Mouse (Mus musculus) lung, adult 2 months (tissue): ENCODE data around the gene Kdm4a. TPM values are rescaled to one million over a fixed set of nuclear protein-coding genes. Genes with fewer than 3 reads are reported as not detected.
A peak's percentile ranks its signal among the peaks of the same experiment; 100 is the strongest.

Experiments used
- DNase-seq: peaks from one replicate; pipeline ENCODE4 v3.0.0; 2022
- H3K4me1 ChIP-seq: fragments of 200-500 bp; 2 replicates; pipeline ENCODE4 v1.6.1; 2011; ENCODE audit warnings: low read length; ENCODE audit not compliant: control insufficient read depth, insufficient read depth
- H3K4me3 ChIP-seq: fragments of 200-500 bp; replicated peaks from 2 replicates; pipeline ENCODE3; 2011; ENCODE audit warnings: low read depth, mild to moderate bottlenecking, control low read depth, low read length; ENCODE audit errors: extremely low read depth
- CTCF ChIP-seq: fragments of 200-500 bp; IDR thresholded peaks from 2 replicates; pipeline ENCODE4 v1.5.1; 2011; ENCODE audit warnings: mild to moderate bottlenecking, low read length, control low read depth; ENCODE audit not compliant: insufficient read depth
- POLR2A ChIP-seq: fragments of 200-500 bp; IDR thresholded peaks from 2 replicates; pipeline ENCODE4 v1.6.1; 2011; ENCODE audit warnings: low read depth, mild to moderate bottlenecking, control low read depth, low read length, borderline replicate concordance; ENCODE audit errors: extremely low read depth
- WGBS: fragments of 180-500 bp; shearing (Covaris S2); methylation state at CpG from one replicate; pipeline ENCODE4 v1.1.7; 2018; 5-methylcytosine and 5-hydroxymethylcytosine counted together
- polyA plus RNA-seq: library from polyadenylated mRNA; depleted of rRNA; stranded (reverse); fragments of >200 nt; gene quantifications from 2 replicates; pipeline ENCODE4 v1.2.3, GENCODE M21; 2012

Gene Kdm4a
- polyA plus RNA-seq, 1 experiment = 36.0 TPM

DNA sequence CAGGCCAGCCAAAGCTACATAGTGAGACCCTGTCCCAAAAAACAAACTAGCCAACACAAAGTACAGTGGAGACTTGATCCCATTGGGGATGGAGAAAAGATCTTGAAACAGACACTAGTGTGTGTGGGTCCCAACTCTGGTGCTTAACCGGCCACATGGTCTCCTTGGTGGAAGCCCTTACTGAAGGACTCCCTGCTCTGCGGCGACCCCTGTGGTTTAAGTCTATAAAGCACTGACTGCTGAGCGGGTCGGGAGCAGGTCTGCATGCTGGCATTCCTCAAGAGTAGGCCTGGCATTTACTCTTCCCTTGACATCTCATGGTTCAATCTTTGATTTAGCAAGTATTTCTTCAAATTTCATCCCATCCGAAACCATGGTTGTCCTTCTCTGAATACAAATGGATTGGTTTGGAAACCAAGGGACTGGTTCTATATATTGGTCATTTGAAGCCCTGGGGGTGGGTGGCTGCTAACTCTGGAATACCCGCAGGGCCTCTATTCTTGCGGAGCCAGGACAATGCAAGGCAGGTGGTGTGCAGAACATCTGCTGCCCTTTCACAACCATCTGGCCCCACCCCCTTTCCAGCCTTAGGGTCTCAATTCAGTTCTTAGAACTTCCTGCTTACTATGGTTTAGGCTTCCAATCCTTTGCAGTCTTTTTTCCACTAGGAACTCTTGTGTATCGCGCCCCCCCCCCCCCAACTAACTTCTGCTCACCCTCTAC, 27.2 kb upstream of the Kdm4a start:
- H3K4me3 ChIP-seq = no peak overlapping the region
- TF ChIP-seq POLR2A (no peak), CTCF (no peak)
- 77% methylated on average over 10 of the region's 10 CpGs for WGBS
- no peak for DNase-seq
- H3K4me1 ChIP-seq = no peaks in the 10 kb centered on the region

DNA sequence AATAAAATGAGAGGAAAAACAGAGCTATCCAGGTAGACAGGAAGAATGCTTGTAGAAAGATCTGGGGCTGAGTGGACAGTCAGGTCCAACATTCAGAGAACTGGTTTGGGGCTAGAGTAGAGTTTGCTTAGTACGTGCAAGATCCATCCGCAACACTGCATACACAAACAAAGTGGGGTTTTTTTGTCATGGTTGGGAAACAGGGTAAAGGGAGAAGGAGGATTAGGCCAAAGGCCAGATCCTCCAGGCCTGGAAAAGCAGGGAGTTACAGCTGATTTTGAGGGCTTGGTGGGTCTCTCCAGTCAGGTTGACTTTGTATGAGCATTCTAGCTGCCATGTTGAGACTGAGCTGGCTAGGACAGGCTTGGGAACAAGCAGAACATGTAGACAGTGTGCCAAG, 26.1 kb upstream of the Kdm4a start:
- no peak for TF ChIP-seq POLR2A
- no peak for TF ChIP-seq CTCF
- DNase-seq = no peak
- Histone ChIP-seq H3K4me1 (no peaks in the 10 kb centered on the region), H3K4me3 (no peak overlapping the region)
- 65% methylated on average over 2 of the region's 2 CpGs for WGBS

DNA sequence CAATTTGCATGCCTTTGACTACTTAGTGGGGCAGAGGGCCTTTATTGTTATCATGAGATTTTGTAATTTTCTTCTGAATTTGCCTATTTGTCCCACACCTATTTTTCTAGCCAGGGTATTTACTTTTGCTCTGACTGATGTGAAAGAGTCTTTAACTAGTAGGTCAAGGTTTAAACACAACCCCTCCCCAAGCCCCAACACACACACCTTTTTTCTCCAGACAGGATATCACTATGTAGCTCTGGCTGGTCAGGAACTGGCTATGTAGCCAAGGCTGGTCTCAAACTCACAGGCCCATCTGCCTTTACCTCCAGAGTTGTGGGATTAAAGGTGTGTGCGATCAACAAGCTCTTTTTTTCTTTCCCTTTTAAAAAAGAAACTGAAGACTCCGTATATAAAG, 19.2 kb upstream of the Kdm4a start:
- TF ChIP-seq POLR2A (no peak), CTCF (no peak)
- no peak for DNase-seq
- no peaks in the 10 kb centered on the region for H3K4me1 ChIP-seq
- H3K4me3 ChIP-seq = no peak overlapping the region
- WGBS = 88% methylated on average over 2 of the region's 2 CpGs

DNA sequence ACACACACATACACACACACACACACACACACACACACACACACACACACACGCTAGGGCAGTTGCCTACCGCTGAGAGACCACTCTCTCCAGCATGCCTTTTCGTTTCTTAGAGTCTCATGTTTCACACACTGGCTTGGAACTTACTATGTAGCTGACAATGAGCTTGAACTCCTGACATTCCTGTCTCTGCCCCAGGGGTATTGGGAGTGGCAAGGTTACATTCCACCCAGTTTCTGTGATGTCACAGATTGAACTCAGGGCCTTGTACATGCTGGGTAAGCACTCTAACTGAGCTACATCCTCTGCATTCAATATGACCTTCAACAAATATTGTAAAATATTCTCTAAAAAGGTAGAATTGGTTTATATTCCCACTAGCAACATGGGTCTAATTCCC, 18.8 kb upstream of the Kdm4a start:
- TF ChIP-seq POLR2A (no peak), CTCF (no peak)
- Histone ChIP-seq H3K4me1 (no peaks in the 10 kb centered on the region), H3K4me3 (no peak overlapping the region)
- DNase-seq = no peak
- 75% methylated on average over 3 of the region's 3 CpGs for WGBS

DNA sequence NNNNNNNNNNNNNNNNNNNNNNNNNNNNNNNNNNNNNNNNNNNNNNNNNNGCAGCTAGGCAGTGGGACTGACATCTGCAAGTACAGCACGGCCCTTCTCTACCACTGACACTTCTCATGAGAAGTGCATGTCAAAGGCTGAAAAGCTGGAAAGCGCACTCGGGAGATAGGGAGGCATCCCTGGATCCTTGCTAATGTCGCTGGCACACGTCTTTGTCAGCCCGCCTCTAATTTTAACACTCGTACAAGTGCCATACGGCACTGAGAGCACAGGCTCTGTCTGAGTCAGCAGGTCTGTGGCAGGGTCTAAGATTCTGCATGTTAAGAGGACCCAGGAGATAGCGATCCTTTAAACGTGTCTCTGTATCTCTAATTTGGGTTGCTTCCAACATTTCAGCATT, 16.3 kb upstream of the Kdm4a start:
- Histone ChIP-seq H3K4me1 (no peaks in the 10 kb centered on the region), H3K4me3 (no peak overlapping the region)
- DNase-seq = no peak
- TF ChIP-seq POLR2A (no peak), CTCF (no peak)
- 78% methylated on average over 10 of the region's 10 CpGs for WGBS

DNA sequence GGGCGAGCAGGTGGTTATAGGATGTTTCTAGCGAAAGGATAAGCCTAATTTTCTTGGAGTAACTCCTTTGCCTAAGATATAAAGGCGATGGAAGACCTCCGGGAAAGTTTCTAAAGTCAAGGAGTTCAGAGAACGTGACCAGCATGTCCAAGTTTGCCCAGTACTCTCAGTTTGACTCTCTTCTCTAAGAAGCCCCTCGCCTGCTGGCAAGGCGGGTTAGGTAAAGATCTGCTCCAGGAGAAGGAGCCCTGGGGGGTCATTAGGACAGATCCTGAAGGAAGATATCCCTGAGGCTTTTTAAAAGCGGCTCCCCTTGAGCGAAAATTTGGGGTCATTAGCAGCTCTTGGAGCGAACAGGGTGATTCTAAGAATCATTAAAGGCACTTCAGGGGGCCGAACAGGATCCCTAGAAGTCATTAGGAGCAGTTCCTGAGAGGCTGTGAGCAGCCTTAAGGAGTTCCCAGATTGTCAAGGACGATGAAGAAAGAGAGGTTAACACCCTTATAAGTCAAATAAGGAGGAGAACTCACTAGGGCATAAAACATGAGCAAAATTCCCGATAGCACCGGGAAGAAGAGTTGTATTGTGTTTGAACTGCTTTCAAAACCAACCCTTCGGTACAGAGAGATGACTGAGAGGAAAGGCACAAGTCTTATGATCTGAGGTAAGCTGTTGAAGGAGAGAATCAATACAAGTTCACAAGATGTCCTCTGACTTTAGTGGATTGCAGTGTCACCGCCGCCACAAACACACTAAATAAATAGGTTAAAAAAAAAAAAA, 648 bp upstream of the Kdm4a start:
- H3K4me3 ChIP-seq = peak overlapping the region; percentile 40
- H3K4me1 ChIP-seq = no peaks in the 10 kb centered on the region
- TF ChIP-seq POLR2A = no peak
- TF ChIP-seq CTCF = no peak
- WGBS = 8% methylated on average over 17 of the region's 17 CpGs
- no peak for DNase-seq

DNA sequence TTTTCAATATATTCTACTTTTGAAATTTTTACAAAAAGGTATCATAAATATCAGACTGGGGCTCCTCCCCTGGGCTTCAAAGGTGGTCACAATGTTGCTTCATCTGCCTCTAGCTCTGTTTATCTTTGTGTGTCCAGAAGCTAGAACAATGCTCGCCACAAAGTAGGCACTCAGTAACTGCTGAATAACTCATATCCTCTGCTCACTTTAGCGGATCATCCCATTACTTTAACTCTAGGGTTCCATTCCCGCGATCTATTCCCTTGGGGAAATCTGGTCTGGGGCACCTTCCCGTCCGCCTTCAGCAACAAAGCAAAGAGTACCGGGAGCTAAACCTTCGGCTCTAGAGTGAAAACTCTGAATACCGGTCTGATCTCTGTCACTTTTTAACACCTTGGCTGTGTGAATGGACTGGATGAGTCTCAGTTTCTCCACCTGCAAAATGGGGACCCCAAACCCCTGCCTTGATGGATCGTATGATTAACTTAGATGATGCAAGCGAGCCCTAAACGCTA, 834 bp downstream of the Kdm4a start:
- TF ChIP-seq CTCF (no peak), POLR2A (no peak)
- 1% methylated on average over 12 of the region's 12 CpGs for WGBS
- DNase-seq = no peak
- Histone ChIP-seq H3K4me1 (no peaks in the 10 kb centered on the region), H3K4me3 (peak overlapping the region; percentile 87)

DNA sequence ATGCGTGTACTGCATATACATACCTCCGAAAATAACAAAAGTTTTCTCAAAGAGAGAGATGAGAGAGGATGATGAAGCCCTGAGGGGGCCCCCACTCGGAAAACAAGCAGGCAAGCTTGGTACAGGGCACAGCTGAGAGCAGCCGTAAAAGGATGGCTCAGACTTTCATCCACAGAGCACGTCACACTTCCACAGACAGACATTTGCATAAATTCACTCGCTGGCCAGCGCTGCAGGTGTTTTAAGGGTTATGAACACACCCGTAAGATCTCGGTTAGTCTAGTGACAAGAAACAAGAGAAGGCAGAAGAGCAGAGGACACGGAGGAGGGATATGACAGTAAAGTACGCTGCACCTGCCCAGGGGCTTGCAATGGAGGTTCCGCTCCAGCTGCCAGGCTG, 7.4 kb downstream of the Kdm4a start:
- DNase-seq = no peak
- 91% methylated on average over 12 of the region's 12 CpGs for WGBS
- Histone ChIP-seq H3K4me1 (no peaks in the 10 kb centered on the region), H3K4me3 (no peak overlapping the region)
- TF ChIP-seq CTCF (no peak), POLR2A (no peak)

DNA sequence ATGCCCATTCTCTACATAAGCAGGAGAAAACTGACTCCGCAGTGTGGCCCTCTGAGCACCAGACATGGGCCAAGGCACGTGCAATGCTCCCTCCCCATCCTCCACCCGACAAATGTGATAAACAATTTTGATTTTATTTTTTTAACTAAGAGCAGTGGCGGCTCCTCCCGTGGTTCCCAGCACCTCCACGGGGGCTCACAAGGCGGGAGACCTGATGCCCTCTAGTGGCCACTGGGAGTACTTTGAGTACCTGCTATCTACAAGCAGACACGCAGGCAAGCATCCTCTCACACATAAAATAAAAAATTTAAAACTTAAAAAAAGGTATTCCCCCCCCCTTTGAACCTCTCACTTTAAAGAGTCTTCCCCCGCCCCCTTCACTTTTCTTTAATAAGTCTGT, 8.8 kb downstream of the Kdm4a start:
- DNase-seq = no peak
- Histone ChIP-seq H3K4me1 (no peaks in the 10 kb centered on the region), H3K4me3 (no peak overlapping the region)
- 83% methylated on average over 9 of the region's 9 CpGs for WGBS
- peak; percentile 34; the same call in 1 of the 2 replicates for TF ChIP-seq CTCF
- TF ChIP-seq POLR2A = no peak

DNA sequence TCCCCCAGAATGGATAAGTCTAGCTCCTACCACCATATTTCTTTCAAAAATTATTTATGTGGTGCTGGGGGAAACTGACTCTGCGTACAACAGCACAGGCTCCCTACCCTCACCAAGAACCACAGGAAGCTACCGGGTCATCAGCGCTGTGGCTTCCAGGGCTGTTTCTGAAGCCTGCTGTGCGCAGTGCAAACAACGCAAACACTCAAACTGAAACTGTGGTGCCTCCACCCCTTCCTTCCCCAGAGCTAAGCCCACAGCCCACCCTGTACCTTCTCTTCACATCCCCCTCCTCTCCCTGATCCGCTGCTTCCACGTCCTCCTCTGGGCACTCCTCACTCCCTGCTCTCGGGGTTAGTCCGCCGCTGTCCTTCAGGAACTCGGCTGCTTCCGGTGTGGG, 17.7 kb downstream of the Kdm4a start:
- WGBS = 80% methylated on average over 12 of the region's 12 CpGs

DNA sequence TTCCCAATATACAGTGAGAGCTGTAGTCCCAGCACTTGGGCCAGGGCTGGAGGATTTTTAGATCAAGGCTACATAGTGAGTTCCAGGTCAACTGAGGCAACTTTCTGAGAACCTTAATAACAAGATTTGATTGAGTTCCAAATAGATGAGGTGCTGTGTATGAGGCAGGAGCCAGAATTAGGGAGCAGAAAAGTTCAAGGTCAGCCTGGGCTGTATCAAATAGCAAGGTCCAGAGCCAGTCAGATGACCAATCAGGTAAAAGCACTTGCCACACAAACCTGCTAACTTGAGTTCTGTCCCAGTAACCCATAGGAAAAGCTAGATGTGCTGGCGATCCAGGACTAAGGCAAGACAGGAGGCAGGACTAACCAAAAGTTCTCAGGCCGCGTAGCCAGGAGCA, 22.2 kb downstream of the Kdm4a start:
- H3K4me1 ChIP-seq = no peaks in the 10 kb centered on the region
- no peak overlapping the region for H3K4me3 ChIP-seq
- no peak for DNase-seq
- 97% methylated on average over 3 of the region's 3 CpGs for WGBS
- TF ChIP-seq POLR2A = no peak
- no peak for TF ChIP-seq CTCF

More for the DNA sequence above, 17.7 kb downstream of the Kdm4a start:
- TF ChIP-seq POLR2A (no peak), CTCF (no peak)
- no peak overlapping the region for H3K4me3 ChIP-seq
- H3K4me1 ChIP-seq = no peaks in the 10 kb centered on the region
- DNase-seq = no peak
